Mouse (Mus musculus) gastrocnemius, postnatal 4 days (tissue): ENCODE measurements around the gene Cib3. TPM values are rescaled to one million over a fixed set of nuclear protein-coding genes. Genes with fewer than 3 reads are reported as not detected.

Experiments used
- total RNA-seq, 2 experiments: library from RNA; stranded (reverse); gene quantifications; 2 replicates each; pipeline ENCODE4 v1.2.3; 2021

Cib3 gene
- total RNA-seq, 2 experiments from 2014 or later: not detected

Other genes with a start within 250 kb of the Cib3 start
- gene Cyp4f18, start 203.2 kb downstream of the Cib3 start, total RNA-seq: under 1 TPM; 0.37 to 0.44 TPM
- gene Olfr372, start 171.6 kb downstream of the Cib3 start, total RNA-seq: not detected
- gene Olfr373, start 129.7 kb downstream of the Cib3 start, total RNA-seq: not detected
- not detected for gene Olfr374, start 105.8 kb downstream of the Cib3 start, total RNA-seq
- 100 to 1,000 TPM; 205 to 209 TPM for gene Tpm4, start 77.9 kb downstream of the Cib3 start, total RNA-seq
- 10 to 100 TPM; 37.6 to 37.7 TPM for gene Rab8a, start 51.6 kb downstream of the Cib3 start, total RNA-seq
- not detected for gene Hsh2d, start 23.2 kb downstream of the Cib3 start, total RNA-seq
- not detected for gene Gm11034, start 799 bp upstream of the Cib3 start, total RNA-seq
- gene Fam32a, start 6.9 kb upstream of the Cib3 start, total RNA-seq: 10 to 100 TPM; 24.3 to 25.9 TPM
- gene Ap1m1, start 27.2 kb upstream of the Cib3 start, total RNA-seq: 10 to 100 TPM; 46.4 to 48.5 TPM
- 10 to 100 TPM; 29.3 to 31.8 TPM for gene Gm10282, start 92.4 kb upstream of the Cib3 start, total RNA-seq
- gene Klf2, start 106.2 kb upstream of the Cib3 start, total RNA-seq: 10 to 100 TPM; 40.0 to 47.7 TPM
- 10 to 100 TPM; 41.6 to 51.1 TPM for gene Eps15l1, start 208.6 kb upstream of the Cib3 start, total RNA-seq
- 1 to 10 TPM; 1.3 to 2.0 TPM for gene Calr3, start 231.0 kb upstream of the Cib3 start, total RNA-seq
- 1 to 10 TPM; 6.3 to 6.5 TPM for gene 1700030K09Rik, start 231.0 kb upstream of the Cib3 start, total RNA-seq